8 mouse cellular contexts compared by ENCODE assay signal in the genomic region with DNA sequence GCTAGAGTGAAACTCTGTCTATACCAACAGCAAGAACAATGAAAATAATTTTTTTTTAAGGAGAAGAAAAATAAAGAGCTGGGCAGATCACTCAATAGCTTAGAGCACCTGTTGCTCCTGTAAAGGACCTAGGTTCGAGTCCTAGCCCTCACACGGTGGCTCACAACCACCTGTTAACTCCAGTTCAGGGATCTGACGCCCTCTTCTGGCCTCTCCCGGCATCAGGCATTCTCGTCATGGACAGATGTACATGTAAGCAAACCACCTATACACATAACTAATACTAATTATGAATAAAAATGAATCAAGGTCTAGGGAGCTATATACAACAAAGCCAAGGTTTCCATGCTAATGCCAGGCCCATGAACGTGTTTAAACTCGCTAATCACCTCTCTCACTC. TPM values are rescaled to one million over a fixed set of nuclear protein-coding genes. Genes with fewer than 3 reads are reported as not detected.
A peak's percentile ranks its signal among the peaks of the same experiment; 100 is the strongest.
DNase-seq lines count a peak whose midpoint lies in the region; ATAC-seq and TF ChIP-seq lines count a peak whose summit lies in the region.

No protein-coding gene starts in this region.

- H3K79me2 ChIP-seq in heart, adult 2 months (replicated peaks; ENCODE audit: control insufficient read depth, insufficient read depth, low read length): peaks cover 6% of the 10 kb centered on the region; the same call in 1 of the 2 replicates

- intact Hi-C loops in heart, adult 2 months (cut with DNase I): loop anchor here (10.0 kb wide), 1 partner anchor 306 kb away; no protein-coding TSS in a partner anchor
- intact Hi-C loops in heart, postnatal 14 days (cut with DNase I): loop anchor here (2.0 to 5.0 kb wide), 2 partner anchors 40 to 204 kb away; partner anchors contain the start of genes Psmc3ip and Wnk4
- intact Hi-C loops in gastrocnemius, postnatal 14 days (cut with DNase I; ENCODE audit: low total_unique reads): loop anchor here (2.0 kb wide), 1 partner anchor 90 kb away; no protein-coding TSS in a partner anchor

- H3K4me2 ChIP-seq in forebrain, embryonic 16.5 days (ENCODE audit: low read length): peak overlapping the region; percentile 99
- H3K4me2 ChIP-seq in liver, postnatal 0 days (ENCODE audit: low read depth, low read length): peak overlapping the region; percentile 89

- peaks cover 3% of the 10 kb centered on the region for H3K4me1 ChIP-seq in heart, adult 2 months (ENCODE audit: control insufficient read depth, insufficient read depth, low read length)
- H3K4me1 ChIP-seq in forebrain, embryonic 16.5 days (replicated peaks; ENCODE audit: control insufficient read depth, insufficient read depth, low read length): peaks cover 14% of the 10 kb centered on the region
- peaks cover 16% of the 10 kb centered on the region for H3K4me1 ChIP-seq in liver, postnatal 0 days (ENCODE audit: insufficient read depth)

- no peaks in the 10 kb centered on the region for H3K9me3 ChIP-seq in forebrain, embryonic 16.5 days (ENCODE audit: control insufficient read depth, low read length)
- no peaks in the 10 kb centered on the region for H3K9me3 ChIP-seq in liver, postnatal 0 days (ENCODE audit: low read length)

- DNase-seq in heart, adult 2 months: no peak
- DNase-seq in heart, postnatal 14 days: no peak
- DNase-seq in ES-CJ7 (ENCODE audit: low read depth, low spot score): peak; percentile 53
- DNase-seq in liver, postnatal 0 days: peak; percentile 67
- DNase-seq in gastrocnemius, postnatal 14 days: no peak
- no peak for DNase-seq in gastrocnemius, adult 8-10 months (ENCODE audit: low spot score in 2 of 2)

- 57% methylated on average over 7 of the region's 7 CpGs for whole genome bisulfite sequencing in heart, adult 2 months
- 67% methylated on average over 7 of the region's 7 CpGs for WGBS in forebrain, embryonic 16.5 days
- 57% methylated on average over 7 of the region's 7 CpGs for WGBS in liver, postnatal 0 days (ENCODE audit: insufficient replicate concordance)

- H3K27me3 ChIP-seq in heart, adult 2 months (ENCODE audit: control insufficient read depth, insufficient read depth, low read length): no peaks in the 10 kb centered on the region
- H3K27me3 ChIP-seq in forebrain, embryonic 16.5 days (replicated peaks; ENCODE audit: control insufficient read depth, insufficient read depth, low read length): no peaks in the 10 kb centered on the region
- H3K27me3 ChIP-seq in liver, postnatal 0 days (ENCODE audit: insufficient read depth, low read length): no peaks in the 10 kb centered on the region

- no peak for TF ChIP-seq EP300 in heart, adult 2 months (IDR thresholded peaks at IDR 0.05; ENCODE audit: insufficient read depth, low read depth, low read length)
- TF ChIP-seq EP300 in liver, postnatal 0 days (IDR thresholded peaks at IDR 0.05; ENCODE audit: low read depth): no peak

- H3K9ac ChIP-seq in heart, adult 2 months (ENCODE audit: low read depth, low read length): no peak overlapping the region; the same call in 1 of the 2 replicates
- peak overlapping the region; percentile 83; the same call in 1 of the 2 replicates for H3K9ac ChIP-seq in forebrain, embryonic 16.5 days (replicated peaks; ENCODE audit: low read depth, low read length)
- peak overlapping the region; percentile 98 for H3K9ac ChIP-seq in liver, postnatal 0 days (replicated peaks)

- ATAC-seq in forebrain, embryonic 16.5 days: no peak
- no peak for ATAC-seq in liver, postnatal 0 days
- ATAC-seq in megakaryocyte-erythroid progenitor cell, adult 5-6 weeks (replicated peaks; ENCODE audit: low FRiP score, low TSS enrichment, poor library complexity, severe bottlenecking): no peak

- H3K36me3 ChIP-seq in heart, adult 2 months (ENCODE audit: control insufficient read depth, insufficient read depth, low read length): peaks cover 3% of the 10 kb centered on the region
- no peaks in the 10 kb centered on the region for H3K36me3 ChIP-seq in forebrain, embryonic 16.5 days (ENCODE audit: control insufficient read depth, insufficient read depth)
- H3K36me3 ChIP-seq in liver, postnatal 0 days (replicated peaks; ENCODE audit: insufficient read depth, low read length): peaks cover 32% of the 10 kb centered on the region

- TF ChIP-seq POLR2A in heart, adult 2 months (IDR thresholded peaks at IDR 0.05; ENCODE audit: insufficient read depth, low read depth, low read length): no peak

- no peak overlapping the region; the same call in 1 of the 2 replicates for H3K4me3 ChIP-seq in heart, adult 2 months
- H3K4me3 ChIP-seq in forebrain, embryonic 16.5 days (replicated peaks; ENCODE audit: low read length): peak overlapping the region; percentile 96
- peak overlapping the region; percentile 98 for H3K4me3 ChIP-seq in liver, postnatal 0 days (ENCODE audit: low read depth, low read length)

- H3K27ac ChIP-seq in heart, adult 2 months: no peak overlapping the region
- H3K27ac ChIP-seq in forebrain, embryonic 16.5 days (ENCODE audit: low read length): no peak overlapping the region
- no peak overlapping the region for H3K27ac ChIP-seq in liver, postnatal 0 days (ENCODE audit: low read depth)

- TF ChIP-seq CTCF in heart, adult 2 months (IDR thresholded peaks at IDR 0.05): peak; percentile 26
- peak; percentile 64 for TF ChIP-seq CTCF in liver, postnatal 0 days (IDR thresholded peaks at IDR 0.05; ENCODE audit: low read depth)

RNA-seq across cellular contexts. Expression of gene Becn1, which starts 1.2 kb away (rescaled TPM):
- 10 to 100 TPM; 86.3 to 86.5 TPM for total RNA-seq in heart, adult 2 months (2021)
- 36.1 and 43.7 TPM in 2 replicates for polyA plus RNA-seq in heart, adult 2 months (2012; rRNA removed)
- total RNA-seq in heart, postnatal 14 days (2021): 10 to 100 TPM; 90.0 to 96.3 TPM
- polyA plus RNA-seq in forebrain, embryonic 16.5 days (2015; fragmentation: Nextera tagmentation; extraction: Ambion mirVana): 191 and 203 TPM in 2 replicates
- polyA plus RNA-seq in liver, postnatal 0 days (2015; fragmentation: Nextera tagmentation; extraction: Ambion mirVana): 65.1 and 72.3 TPM in 2 replicates
- total RNA-seq in gastrocnemius, postnatal 14 days (2021): 10 to 100 TPM; 70.7 to 72.9 TPM
- total RNA-seq in megakaryocyte-erythroid progenitor cell, adult 5-6 weeks (2014; fragmentation: Nextera tagmentation): 86.7 and 98.7 TPM in 2 replicates
- total RNA-seq in megakaryocyte-erythroid progenitor cell, adult 5-6 weeks (2017): 160 and 162 TPM in 2 replicates
- 100 to 1,000 TPM in 2 of 4 experiments, 10 to 100 TPM in 2; 86.0 to 113 (median 101) TPM for total RNA-seq in gastrocnemius, adult 8-10 months (2022)

RNA-seq across cellular contexts. Expression of gene Psme3, which starts 15.1 kb away (rescaled TPM):
- total RNA-seq in heart, adult 2 months (2021): 100 to 1,000 TPM in 1 of 2 experiments, 10 to 100 TPM in 1; 81.9 to 112 TPM
- 55.5 and 69.1 TPM in 2 replicates for polyA plus RNA-seq in heart, adult 2 months (2012; rRNA removed)
- 10 to 100 TPM; 80.9 to 96.0 TPM for total RNA-seq in heart, postnatal 14 days (2021)
- polyA plus RNA-seq in forebrain, embryonic 16.5 days (2015; fragmentation: Nextera tagmentation; extraction: Ambion mirVana): 127 and 137 TPM in 2 replicates
- polyA plus RNA-seq in liver, postnatal 0 days (2015; fragmentation: Nextera tagmentation; extraction: Ambion mirVana): 78.4 and 78.8 TPM in 2 replicates
- total RNA-seq in gastrocnemius, postnatal 14 days (2021): 10 to 100 TPM; 60.9 to 61.2 TPM
- 239 and 277 TPM in 2 replicates for total RNA-seq in megakaryocyte-erythroid progenitor cell, adult 5-6 weeks (2014; fragmentation: Nextera tagmentation)
- total RNA-seq in megakaryocyte-erythroid progenitor cell, adult 5-6 weeks (2017): 176 and 226 TPM in 2 replicates
- total RNA-seq in gastrocnemius, adult 8-10 months (2022): 10 to 100 TPM; 59.5 to 80.8 (median 69.4) TPM

RNA-seq across cellular contexts. Expression of gene Coa3, which starts 22.0 kb away (rescaled TPM):
- 100 to 1,000 TPM in 1 of 2 experiments, 10 to 100 TPM in 1; 88.4 to 101 TPM for total RNA-seq in heart, adult 2 months (2021)
- 153 and 302 TPM in 2 replicates for polyA plus RNA-seq in heart, adult 2 months (2012; rRNA removed)
- total RNA-seq in heart, postnatal 14 days (2021): 10 to 100 TPM; 84.0 to 89.7 TPM
- polyA plus RNA-seq in forebrain, embryonic 16.5 days (2015; fragmentation: Nextera tagmentation; extraction: Ambion mirVana): 191 and 197 TPM in 2 replicates
- 79.9 and 86.6 TPM in 2 replicates for polyA plus RNA-seq in liver, postnatal 0 days (2015; fragmentation: Nextera tagmentation; extraction: Ambion mirVana)
- total RNA-seq in gastrocnemius, postnatal 14 days (2021): 10 to 100 TPM; 70.0 to 73.4 TPM
- total RNA-seq in megakaryocyte-erythroid progenitor cell, adult 5-6 weeks (2014; fragmentation: Nextera tagmentation): 67.5 and 86.7 TPM in 2 replicates
- total RNA-seq in megakaryocyte-erythroid progenitor cell, adult 5-6 weeks (2017): 28.4 and 40.6 TPM in 2 replicates
- 10 to 100 TPM; 71.9 to 80.9 (median 76.5) TPM for total RNA-seq in gastrocnemius, adult 8-10 months (2022)

RNA-seq across cellular contexts. Expression of gene Cntd1, which starts 22.1 kb away (rescaled TPM):
- under 1 TPM; 0.23 to 0.36 TPM for total RNA-seq in heart, adult 2 months (2021)
- 0.06 and 0.12 TPM in 2 replicates for polyA plus RNA-seq in heart, adult 2 months (2012; rRNA removed)
- under 1 TPM; 0.24 to 0.39 TPM for total RNA-seq in heart, postnatal 14 days (2021)
- 0.91 TPM in 2 replicates for polyA plus RNA-seq in forebrain, embryonic 16.5 days (2015; fragmentation: Nextera tagmentation; extraction: Ambion mirVana)
- polyA plus RNA-seq in liver, postnatal 0 days (2015; fragmentation: Nextera tagmentation; extraction: Ambion mirVana): 0.19 and 0.29 TPM in 2 replicates
- under 1 TPM; 0.13 to 0.21 TPM for total RNA-seq in gastrocnemius, postnatal 14 days (2021)
- 2.3 and 3.7 TPM in 2 replicates for total RNA-seq in megakaryocyte-erythroid progenitor cell, adult 5-6 weeks (2014; fragmentation: Nextera tagmentation)
- total RNA-seq in megakaryocyte-erythroid progenitor cell, adult 5-6 weeks (2017): 2.1 and 4.2 TPM in 2 replicates
- total RNA-seq in gastrocnemius, adult 8-10 months (2022): under 1 TPM in 3 of 4 experiments, not detected in 1; 0.29 to 0.53 (median 0.34) TPM

RNA-seq across cellular contexts. Expression of gene Aoc2, which starts 24.0 kb away (rescaled TPM):
- total RNA-seq in heart, adult 2 months (2021): 1 to 10 TPM; 1.6 to 2.2 TPM
- 1.9 and 2.3 TPM in 2 replicates for polyA plus RNA-seq in heart, adult 2 months (2012; rRNA removed)
- 1 to 10 TPM; 3.1 to 3.2 TPM for total RNA-seq in heart, postnatal 14 days (2021)
- polyA plus RNA-seq in forebrain, embryonic 16.5 days (2015; fragmentation: Nextera tagmentation; extraction: Ambion mirVana): 1.9 and 3.2 TPM in 2 replicates
- 0.44 and 0.60 TPM in 2 replicates for polyA plus RNA-seq in liver, postnatal 0 days (2015; fragmentation: Nextera tagmentation; extraction: Ambion mirVana)
- total RNA-seq in gastrocnemius, postnatal 14 days (2021): 1 to 10 TPM; 1.2 to 1.3 TPM
- total RNA-seq in megakaryocyte-erythroid progenitor cell, adult 5-6 weeks (2014; fragmentation: Nextera tagmentation): 7.6 and 11.5 TPM in 2 replicates
- total RNA-seq in megakaryocyte-erythroid progenitor cell, adult 5-6 weeks (2017): 1.9 and 2.9 TPM in 2 replicates
- total RNA-seq in gastrocnemius, adult 8-10 months (2022): 1 to 10 TPM in 1 of 4 experiments, under 1 TPM in 3; 0.46 to 1.1 (median 0.59) TPM

Comparison
In these comparisons a context has a peak if more than half of its experiments do, and no peak if none do; other contexts are left out.
1. DNase-seq: peak in ES-CJ7 (single experiment) and liver, postnatal 0 days (single experiment); none in heart, adult 2 months (0 of 2), heart, postnatal 14 days (0 of 2), gastrocnemius, postnatal 14 days (single experiment) and gastrocnemius, adult 8-10 months (0 of 2).